Mouse (Mus musculus): ENCODE data around the gene Aktip.

DNA sequence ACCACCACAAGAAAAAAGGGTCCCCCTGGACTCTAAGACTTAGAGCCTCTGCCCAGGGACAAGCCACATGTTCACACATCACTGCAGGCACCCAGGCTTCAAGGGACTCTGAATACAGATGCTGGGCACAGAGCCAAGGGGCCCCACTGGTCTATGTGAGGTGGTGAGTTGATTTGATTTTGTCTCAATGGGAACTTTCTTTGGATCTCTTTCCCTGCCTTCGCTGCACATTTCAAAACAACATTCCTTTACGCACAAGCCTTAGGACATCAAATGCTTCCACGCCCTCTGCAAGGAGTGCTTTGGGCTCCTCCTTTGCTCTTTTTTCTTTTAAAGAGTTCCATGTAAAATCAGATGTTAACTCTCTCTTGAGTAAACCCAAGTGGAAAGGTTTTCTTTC lies 1.7 kb downstream of the Aktip start:
- TF ChIP-seq CTCF (conservative IDR thresholded peaks at IDR 0.05; ENCODE audit: low read length) (no peak), POU5F1 (IDR thresholded peaks at IDR 0.05; ENCODE audit: borderline replicate concordance, low read length) (no peak), NANOG (IDR thresholded peaks at IDR 0.05; ENCODE audit: borderline replicate concordance, low read length) (no peak)
